Mouse (Mus musculus): Measurements from ENCODE around the gene Vps18. TPM values are rescaled to one million over a fixed set of nuclear protein-coding genes. Genes with fewer than 3 reads are reported as not detected.

Vps18 gene
- total and polyA plus RNA-seq, 2 experiments from 2014 or later = 21.4 to 36.9 TPM

- H3K4me2 ChIP-seq (ENCODE audit: low read depth, low read length, poor library complexity, severe bottlenecking) = no peak overlapping the region
- H3K9ac ChIP-seq (replicated peaks; ENCODE audit: low read length, poor library complexity, severe bottlenecking) = no peak overlapping the region
- WGBS = 83% methylated on average over 4 of the region's 4 CpGs
- H3K36me3 ChIP-seq (ENCODE audit: insufficient read depth, low read length) = no peaks in the 10 kb centered on the region
- no peaks in the 10 kb centered on the region for H3K4me1 ChIP-seq (ENCODE audit: insufficient read depth, low read length)
- TF ChIP-seq CTCF (IDR thresholded peaks at IDR 0.05) = no peak
- H3K9me3 ChIP-seq (ENCODE audit: low read length) = no peaks in the 10 kb centered on the region
- no peaks in the 10 kb centered on the region for H3K27me3 ChIP-seq (ENCODE audit: insufficient read depth, low read length)
- no peak overlapping the region for H3K4me3 ChIP-seq (ENCODE audit: low read depth, low read length)
- DNase-seq (ENCODE audit: low spot score) = no peak
- H3K27ac ChIP-seq (ENCODE audit: low read depth, low read length) = no peak overlapping the region
- no peak for ATAC-seq (ENCODE audit: low FRiP score)
Measured at GRCm38 (mm10) chr2:119249592-119250061, 38.9 kb upstream of the Vps18 start.

- DNase-seq (ENCODE audit: low spot score) (no peak), ATAC-seq (ENCODE audit: low FRiP score) (no peak)
- Histone ChIP-seq H3K27me3 (ENCODE audit: insufficient read depth, low read length) (peaks cover 4% of the 10 kb centered on the region; the same call in 1 of the 2 replicates), H3K27ac (ENCODE audit: low read depth, low read length) (no peak overlapping the region), H3K4me1 (ENCODE audit: insufficient read depth, low read length) (no peaks in the 10 kb centered on the region), H3K4me2 (ENCODE audit: low read depth, low read length, poor library complexity, severe bottlenecking) (no peak overlapping the region), H3K4me3 (ENCODE audit: low read depth, low read length) (no peak overlapping the region), H3K36me3 (ENCODE audit: insufficient read depth, low read length) (no peaks in the 10 kb centered on the region), H3K9me3 (ENCODE audit: low read length) (no peaks in the 10 kb centered on the region), H3K9ac (replicated peaks; ENCODE audit: low read length, poor library complexity, severe bottlenecking) (no peak overlapping the region)
- WGBS = 72% methylated on average over 5 of the region's 5 CpGs
- TF ChIP-seq CTCF (IDR thresholded peaks at IDR 0.05) = no peak
Measured at GRCm38 (mm10) chr2:119250377-119250776, 38.2 kb upstream of the Vps18 start.

GRCm38 (mm10) chr2:119250826-119251478 lies 37.6 kb upstream of the Vps18 start:
- Histone ChIP-seq H3K9me3 (ENCODE audit: low read length) (no peaks in the 10 kb centered on the region), H3K4me2 (ENCODE audit: low read depth, low read length, poor library complexity, severe bottlenecking) (no peak overlapping the region), H3K27ac (ENCODE audit: low read depth, low read length) (no peak overlapping the region), H3K4me1 (ENCODE audit: insufficient read depth, low read length) (no peaks in the 10 kb centered on the region), H3K9ac (replicated peaks; ENCODE audit: low read length, poor library complexity, severe bottlenecking) (no peak overlapping the region), H3K4me3 (ENCODE audit: low read depth, low read length) (no peak overlapping the region), H3K36me3 (ENCODE audit: insufficient read depth, low read length) (no peaks in the 10 kb centered on the region), H3K27me3 (ENCODE audit: insufficient read depth, low read length) (peaks cover 6% of the 10 kb centered on the region; the same call in 1 of the 2 replicates)
- 19% methylated on average over 11 of the region's 11 CpGs for WGBS
- ATAC-seq (ENCODE audit: low FRiP score) = no peak
- TF ChIP-seq CTCF (IDR thresholded peaks at IDR 0.05) = peak; percentile 84
- DNase-seq (ENCODE audit: low spot score) = peak; percentile 82

- no peak overlapping the region for H3K9ac ChIP-seq (replicated peaks; ENCODE audit: low read length, poor library complexity, severe bottlenecking)
- ATAC-seq (ENCODE audit: low FRiP score) (no peak), DNase-seq (ENCODE audit: low spot score) (no peak)
- TF ChIP-seq CTCF (IDR thresholded peaks at IDR 0.05) = no peak
- H3K4me3 ChIP-seq (ENCODE audit: low read depth, low read length) = no peak overlapping the region
- H3K9me3 ChIP-seq (ENCODE audit: low read length) = no peaks in the 10 kb centered on the region
- H3K27me3 ChIP-seq (ENCODE audit: insufficient read depth, low read length) = peaks cover 6% of the 10 kb centered on the region; the same call in 1 of the 2 replicates
- no peak overlapping the region for H3K4me2 ChIP-seq (ENCODE audit: low read depth, low read length, poor library complexity, severe bottlenecking)
- no peaks in the 10 kb centered on the region for H3K36me3 ChIP-seq (ENCODE audit: insufficient read depth, low read length)
- no peak overlapping the region for H3K27ac ChIP-seq (ENCODE audit: low read depth, low read length)
- no peaks in the 10 kb centered on the region for H3K4me1 ChIP-seq (ENCODE audit: insufficient read depth, low read length)
- 4% methylated on average over 7 of the region's 7 CpGs for WGBS
Measured at GRCm38 (mm10) chr2:119254976-119255375, 33.6 kb upstream of the Vps18 start.

GRCm38 (mm10) chr2:119260518-119260917 lies 28.0 kb upstream of the Vps18 start:
- H3K4me3 ChIP-seq (ENCODE audit: low read depth, low read length) = no peak overlapping the region
- no peak for DNase-seq (ENCODE audit: low spot score)
- H3K27me3 ChIP-seq (ENCODE audit: insufficient read depth, low read length) = peaks cover under 1% of the 10 kb centered on the region; the same call in 1 of the 2 replicates

GRCm38 (mm10) chr2:119261326-119261725 lies 27.2 kb upstream of the Vps18 start:
- no peak overlapping the region for H3K27ac ChIP-seq (ENCODE audit: low read depth, low read length)
- TF ChIP-seq CTCF (IDR thresholded peaks at IDR 0.05) = no peak
- no peak overlapping the region for H3K4me2 ChIP-seq (ENCODE audit: low read depth, low read length, poor library complexity, severe bottlenecking)
- ATAC-seq (ENCODE audit: low FRiP score) = no peak
- H3K36me3 ChIP-seq (ENCODE audit: insufficient read depth, low read length) = no peaks in the 10 kb centered on the region
- H3K9me3 ChIP-seq (ENCODE audit: low read length) = no peaks in the 10 kb centered on the region
- H3K4me3 ChIP-seq (ENCODE audit: low read depth, low read length) = no peak overlapping the region
- no peak overlapping the region for H3K9ac ChIP-seq (replicated peaks; ENCODE audit: low read length, poor library complexity, severe bottlenecking)
- H3K4me1 ChIP-seq (ENCODE audit: insufficient read depth, low read length) = no peaks in the 10 kb centered on the region
- H3K27me3 ChIP-seq (ENCODE audit: insufficient read depth, low read length) = no peaks in the 10 kb centered on the region
- 35% methylated on average over 2 of the region's 2 CpGs for WGBS
- peak; percentile 42 for DNase-seq (ENCODE audit: low spot score)

More at GRCm38 (mm10) chr2:119260518-119260917, 28.0 kb upstream of the Vps18 start:
- Histone ChIP-seq H3K4me2 (ENCODE audit: low read depth, low read length, poor library complexity, severe bottlenecking) (no peak overlapping the region), H3K4me1 (ENCODE audit: insufficient read depth, low read length) (no peaks in the 10 kb centered on the region), H3K9ac (replicated peaks; ENCODE audit: low read length, poor library complexity, severe bottlenecking) (no peak overlapping the region), H3K9me3 (ENCODE audit: low read length) (no peaks in the 10 kb centered on the region), H3K27ac (ENCODE audit: low read depth, low read length) (no peak overlapping the region), H3K36me3 (ENCODE audit: insufficient read depth, low read length) (no peaks in the 10 kb centered on the region)
- no peak for TF ChIP-seq CTCF (IDR thresholded peaks at IDR 0.05)
- 67% methylated on average over 1 of the region's 1 CpGs for WGBS
- no peak for ATAC-seq (ENCODE audit: low FRiP score)
